Mouse (Mus musculus) cerebellum, adult 2 months (tissue): ENCODE measurements at regions not wholly inside any gene's neighbourhood (a gene's known extent, or its start where the extent isn't known, plus 50 kb on each side); places are given as distances from the start of the nearest gene placed in this dataset.

Source experiments
- DNase-seq, 2 experiments: peaks; one replicate each; pipeline ENCODE4 v3.0.0; 2021
- H3K27ac ChIP-seq: fragments of 200-500 bp; 2 replicates; pipeline ENCODE4 v1.5.1; 2012; ENCODE audit warnings: low read length, control low read depth, inconsistent platforms; ENCODE audit not compliant: insufficient read depth
- H3K27me3 ChIP-seq: fragments of 200-500 bp; 2 replicates; pipeline ENCODE4 v1.6.1; 2012; ENCODE audit warnings: inconsistent platforms, mild to moderate bottlenecking, low read length, moderate library complexity; ENCODE audit not compliant: control insufficient read depth, insufficient read depth
- H3K4me1 ChIP-seq: fragments of 200-500 bp; 2 replicates; pipeline ENCODE4 v1.6.1; 2011; ENCODE audit warnings: low read length; ENCODE audit not compliant: control insufficient read depth, insufficient read depth
- H3K4me3 ChIP-seq: fragments of 200-500 bp; replicated peaks from 2 replicates; pipeline ENCODE3; 2011; ENCODE audit warnings: mild to moderate bottlenecking, low read depth, low read length, control low read depth; ENCODE audit not compliant: insufficient read depth
- CTCF ChIP-seq: fragments of 200-500 bp; IDR thresholded peaks from 2 replicates; pipeline ENCODE4 v1.5.1; 2011; ENCODE audit warnings: low read depth, mild to moderate bottlenecking, control low read depth, low read length, moderate library complexity, borderline replicate concordance; ENCODE audit not compliant: insufficient read depth
- POLR2A ChIP-seq: fragments of 200-500 bp; IDR thresholded peaks from 2 replicates; pipeline ENCODE4 v1.6.1; 2011; ENCODE audit warnings: low read length, control low read depth, borderline replicate concordance; ENCODE audit not compliant: insufficient read depth
- WGBS: fragments of 180-500 bp; shearing (Covaris S2); methylation state at CpG from one replicate; pipeline ENCODE4 v1.1.7; 2018; 5-methylcytosine and 5-hydroxymethylcytosine counted together

DNA sequence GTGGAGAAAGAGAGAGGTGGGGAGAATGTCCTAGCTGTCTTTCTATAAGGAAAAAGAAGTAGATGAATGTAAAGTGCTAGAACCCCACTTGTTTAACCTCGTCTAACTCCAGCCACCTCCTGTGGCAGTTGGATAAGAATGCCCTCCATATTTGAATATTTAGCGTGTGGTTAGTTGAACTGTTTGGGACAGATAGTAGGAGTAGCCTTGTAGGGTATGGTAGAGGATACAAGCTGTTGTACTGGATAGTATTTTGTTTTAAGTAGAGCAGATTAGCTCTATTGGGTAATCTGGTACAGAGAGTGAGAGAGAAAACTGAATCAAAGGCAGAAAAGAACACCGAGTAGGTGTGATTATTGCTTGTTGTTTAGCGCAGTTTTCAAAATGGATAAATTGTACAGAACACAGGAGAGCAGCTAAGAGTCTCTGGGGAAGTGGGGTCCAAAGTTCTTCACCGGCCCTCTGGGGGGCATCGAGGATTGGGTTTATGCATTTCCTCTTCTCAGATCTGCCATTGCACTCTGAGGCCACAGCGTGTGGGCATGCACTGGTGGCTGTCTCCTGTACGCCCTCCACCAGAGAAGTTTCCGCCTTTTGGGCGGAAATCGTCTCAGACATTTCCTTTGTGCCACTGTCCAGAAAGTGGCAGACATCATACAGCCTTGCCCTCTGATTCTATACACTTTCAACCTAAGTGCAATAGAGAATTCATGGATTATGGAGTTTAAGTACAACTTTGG, 192.3 kb upstream of the Gm9833 start:
- no peak for TF ChIP-seq CTCF
- no peak for DNase-seq
- Histone ChIP-seq H3K27me3 (no peaks in the 10 kb centered on the region), H3K4me1 (no peaks in the 10 kb centered on the region), H3K27ac (no peak overlapping the region), H3K4me3 (no peak overlapping the region)
- 86% methylated on average over 11 of the region's 11 CpGs for WGBS

DNA sequence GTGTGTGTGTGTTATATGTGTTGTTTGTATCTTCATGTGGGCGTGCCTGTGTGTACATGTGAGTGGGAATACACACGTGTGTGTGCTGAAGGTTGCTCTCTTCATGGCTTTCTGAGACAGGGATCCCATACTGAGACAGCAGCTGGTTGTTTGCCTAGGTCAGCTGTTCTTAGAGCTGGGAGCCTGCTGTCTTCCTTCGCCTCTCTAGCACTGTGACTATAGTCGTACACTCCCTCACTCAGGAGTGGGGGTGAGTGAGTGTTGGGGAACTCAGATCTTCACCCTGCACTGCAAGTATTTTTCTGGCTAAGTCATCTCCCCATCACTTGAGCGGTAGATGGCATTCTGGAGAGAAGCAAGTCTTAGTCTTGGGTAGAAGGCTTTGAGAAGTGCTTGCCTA, 191.6 kb upstream of the Gm9833 start:
- no peaks in the 10 kb centered on the region for H3K27me3 ChIP-seq
- no peak for DNase-seq
- TF ChIP-seq CTCF = no peak
- no peak for TF ChIP-seq POLR2A
- no peak overlapping the region for H3K27ac ChIP-seq
- WGBS = 73% methylated on average over 5 of the region's 5 CpGs
- H3K4me1 ChIP-seq = no peaks in the 10 kb centered on the region
- H3K4me3 ChIP-seq = no peak overlapping the region

- H3K27me3 ChIP-seq = no peaks in the 10 kb centered on the region
- no peak overlapping the region for H3K4me3 ChIP-seq
- TF ChIP-seq CTCF (no peak), POLR2A (no peak)
- no peak overlapping the region for H3K27ac ChIP-seq
- no peaks in the 10 kb centered on the region for H3K4me1 ChIP-seq
- 94% methylated on average over 5 of the region's 5 CpGs for WGBS
- no peak for DNase-seq
Observed at GRCm38 (mm10) chr3:9901663-9902062, 186.2 kb upstream of the Gm9833 start.

GRCm38 (mm10) chr3:9913357-9913756, 174.6 kb upstream of the Gm9833 start:
- 95% methylated on average over 1 of the region's 1 CpGs for WGBS

DNA sequence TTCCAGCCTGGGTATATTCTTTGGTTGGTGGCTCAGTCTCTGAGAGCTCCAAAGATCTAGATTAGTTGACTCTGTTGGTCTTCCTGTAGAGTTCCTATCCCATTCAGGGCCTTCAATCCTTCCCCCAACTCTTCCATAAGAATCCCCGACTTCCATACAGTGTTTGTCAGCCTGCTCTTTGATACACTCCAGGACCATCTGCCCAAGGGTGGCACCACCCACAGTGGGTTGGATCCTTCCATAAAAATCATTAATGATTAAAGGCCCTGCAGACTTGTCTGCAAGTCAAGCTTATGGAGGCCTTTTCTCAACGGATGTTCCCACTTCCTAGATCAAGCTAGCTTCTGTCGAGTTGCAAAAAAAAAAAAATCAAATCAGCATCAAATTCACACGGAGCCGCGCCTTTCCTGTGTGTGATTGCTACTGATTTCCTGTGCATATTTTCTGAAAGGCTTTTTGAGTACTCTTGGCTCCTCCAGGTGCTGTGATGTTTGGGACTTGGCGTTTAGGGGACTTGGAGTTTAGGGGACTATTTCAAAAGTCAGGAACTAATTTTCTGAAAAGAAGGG, 171.3 kb upstream of the Gm9833 start:
- H3K27ac ChIP-seq = no peak overlapping the region
- DNase-seq = no peak
- TF ChIP-seq CTCF = no peak
- no peak for TF ChIP-seq POLR2A
- 92% methylated on average over 7 of the region's 7 CpGs for WGBS
- no peak overlapping the region for H3K4me3 ChIP-seq
- no peaks in the 10 kb centered on the region for H3K27me3 ChIP-seq
- H3K4me1 ChIP-seq = no peaks in the 10 kb centered on the region; the same call in 1 of the 2 replicates

More at GRCm38 (mm10) chr3:9913357-9913756, 174.6 kb upstream of the Gm9833 start:
- Histone ChIP-seq H3K4me1 (no peaks in the 10 kb centered on the region), H3K4me3 (no peak overlapping the region), H3K27ac (no peak overlapping the region), H3K27me3 (no peaks in the 10 kb centered on the region)
- TF ChIP-seq CTCF (no peak), POLR2A (no peak)
- DNase-seq = no peak

GRCm38 (mm10) chr3:9920331-9920730, 167.6 kb upstream of the Gm9833 start:
- TF ChIP-seq POLR2A (no peak), CTCF (no peak)
- DNase-seq = peak; percentile 69 to 83
- 8% methylated on average over 3 of the region's 3 CpGs for WGBS

GRCm38 (mm10) chr3:9921730-9922129, 166.2 kb upstream of the Gm9833 start:
- Histone ChIP-seq H3K27me3 (no peaks in the 10 kb centered on the region), H3K4me1 (no peaks in the 10 kb centered on the region; the same call in 1 of the 2 replicates), H3K4me3 (no peak overlapping the region), H3K27ac (no peak overlapping the region)
- no peak for TF ChIP-seq CTCF
- no peak for TF ChIP-seq POLR2A
- WGBS = 96% methylated on average over 1 of the region's 1 CpGs
- no peak for DNase-seq

More at GRCm38 (mm10) chr3:9920331-9920730, 167.6 kb upstream of the Gm9833 start:
- no peaks in the 10 kb centered on the region for H3K27me3 ChIP-seq
- H3K27ac ChIP-seq = no peak overlapping the region
- H3K4me1 ChIP-seq = no peaks in the 10 kb centered on the region; the same call in 1 of the 2 replicates
- H3K4me3 ChIP-seq = no peak overlapping the region

GRCm38 (mm10) chr3:9922541-9923046, 165.3 kb upstream of the Gm9833 start:
- H3K27me3 ChIP-seq = no peaks in the 10 kb centered on the region
- TF ChIP-seq POLR2A = no peak
- TF ChIP-seq CTCF = no peak
- H3K4me1 ChIP-seq = no peaks in the 10 kb centered on the region; the same call in 1 of the 2 replicates
- WGBS = 61% methylated on average over 10 of the region's 10 CpGs
- H3K27ac ChIP-seq = no peak overlapping the region
- no peak overlapping the region for H3K4me3 ChIP-seq
- no peak for DNase-seq
